Mouse (Mus musculus) spleen, postnatal 0 days (tissue): ENCODE measurements around the gene Rtn4r. TPM values are rescaled to one million over a fixed set of nuclear protein-coding genes. Genes with fewer than 3 reads are reported as not detected.

Experiments
- polyA plus RNA-seq: library from polyadenylated mRNA; unstranded; fragments of >200 nt; fragmentation: Nextera tagmentation; extraction: Ambion mirVana; gene quantifications from 2 replicates; pipeline ENCODE4 v1.2.1, GENCODE M21; 2015

Gene Rtn4r
- 0.25 and 0.43 TPM in 2 replicates for polyA plus RNA-seq

GRCm38 (mm10) chr16:18127241-18127861 lies at the start of gene Rtn4r:
TSS of gene Rtn4r (plus strand) at chr16:18127642.

Other genes starting within 250 kb of the Rtn4r start
- gene Gm20518, start 236.0 kb upstream of the Rtn4r start, polyA plus RNA-seq = 0.06 TPM in 1 of 2 replicates, not detected in the other
- gene Tssk1, start 233.4 kb upstream of the Rtn4r start, polyA plus RNA-seq = 0.04 TPM in 1 of 2 replicates, not detected in the other
- 22.9 and 26.6 TPM in 2 replicates for gene Dgcr2, start 229.1 kb upstream of the Rtn4r start, polyA plus RNA-seq
- not detected in 2 replicates for gene Tssk2, start 229.0 kb upstream of the Rtn4r start, polyA plus RNA-seq
- 15.0 and 15.4 TPM in 2 replicates for gene Ess2, start 216.3 kb upstream of the Rtn4r start, polyA plus RNA-seq
- not detected in 2 replicates for gene Gsc2, start 212.6 kb upstream of the Rtn4r start, polyA plus RNA-seq
- gene Slc25a1, start 199.4 kb upstream of the Rtn4r start, polyA plus RNA-seq = 46.7 and 48.7 TPM in 2 replicates
- gene Vpreb2, start 147.2 kb upstream of the Rtn4r start, polyA plus RNA-seq = 2.2 and 4.0 TPM in 2 replicates
- 40.2 and 45.3 TPM in 2 replicates for gene Dgcr6, start 74.8 kb upstream of the Rtn4r start, polyA plus RNA-seq
- 4.2 and 5.6 TPM in 2 replicates for gene Prodh, start 37.4 kb upstream of the Rtn4r start, polyA plus RNA-seq
- not detected in 2 replicates for gene Ccdc188, start 90.2 kb downstream of the Rtn4r start, polyA plus RNA-seq
- gene Zdhhc8, start 107.5 kb downstream of the Rtn4r start, polyA plus RNA-seq = 2.6 and 4.8 TPM in 2 replicates
- gene Trmt2a, start 121.0 kb downstream of the Rtn4r start, polyA plus RNA-seq = 57.7 and 58.7 TPM in 2 replicates
- gene Ranbp1, start 121.1 kb downstream of the Rtn4r start, polyA plus RNA-seq = 321 and 372 TPM in 2 replicates
- gene Gm49776, start 130.7 kb downstream of the Rtn4r start, polyA plus RNA-seq = 3.4 TPM in 1 of 2 replicates, not detected in the other
- gene Dgcr8, start 161.6 kb downstream of the Rtn4r start, polyA plus RNA-seq = 16.1 and 17.9 TPM in 2 replicates
- 75.2 and 81.4 TPM in 2 replicates for gene Tango2, start 220.5 kb downstream of the Rtn4r start, polyA plus RNA-seq
- 19.8 and 27.9 TPM in 2 replicates for gene Arvcf, start 220.5 kb downstream of the Rtn4r start, polyA plus RNA-seq